Mouse (Mus musculus) right cerebral cortex, postnatal 10 days (tissue): ENCODE measurements around the gene Bpifb1.
A peak's percentile ranks its signal among the peaks of the same experiment; 100 is the strongest.
"Not testable (repeated sequence)": the region's sequence is repeated elsewhere in the genome, so short reads cannot be mapped to it uniquely, and the experiment has no call there.

ENCODE experiments used
- DNase-seq, 2 experiments: peaks; one replicate each; pipeline ENCODE4 v3.0.0; 2021; ENCODE audit warnings: low spot score in 2 of 2

Bpifb1 gene

GRCm38 (mm10) chr2:154211121-154211520 is 20.5 kb downstream of the Bpifb1 start:
- no peak for DNase-seq

- DNase-seq, result peak; percentile 73 to 87
These were observed 21.3 kb downstream of the Bpifb1 start for GRCm38 (mm10) chr2:154211881-154212280.

GRCm38 (mm10) chr2:154215191-154215590 is 24.6 kb downstream of the Bpifb1 start:
- DNase-seq, result peak in 1 of 2 experiments; percentile 76

- DNase-seq, result no peak
These were observed 29.3 kb downstream of the Bpifb1 start for GRCm38 (mm10) chr2:154219950-154220349.

- peak; percentile 73 to 79 for DNase-seq
These were observed 32.8 kb downstream of the Bpifb1 start, which contains the start of gene Bpifb5 for GRCm38 (mm10) chr2:154223265-154223916. Gene Bpifb5 (plus strand): TSS chr2:154223742.

GRCm38 (mm10) chr2:154223917-154224273 is 33.3 kb downstream of the Bpifb1 start:
- no peak for DNase-seq

GRCm38 (mm10) chr2:154226991-154227390 is 36.4 kb downstream of the Bpifb1 start:
- no peak for DNase-seq

- DNase-seq, result no peak
These were observed 37.2 kb downstream of the Bpifb1 start for GRCm38 (mm10) chr2:154227830-154228229.

GRCm38 (mm10) chr2:154233426-154233825 is 42.8 kb downstream of the Bpifb1 start:
- DNase-seq, result peak; percentile 51 to 62

GRCm38 (mm10) chr2:154240771-154241170 is 50.2 kb downstream of the Bpifb1 start:
- DNase-seq, result no peak

- DNase-seq, result not testable (repeated sequence)
These were observed 52.1 kb downstream of the Bpifb1 start for GRCm38 (mm10) chr2:154242726-154243125.

GRCm38 (mm10) chr2:154243356-154244036 is 52.9 kb downstream of the Bpifb1 start:
- peak; percentile 71 to 78 for DNase-seq

GRCm38 (mm10) chr2:154245322-154245721 is 54.7 kb downstream of the Bpifb1 start:
- DNase-seq, result no peak

GRCm38 (mm10) chr2:154255254-154255653 is 64.6 kb downstream of the Bpifb1 start:
- DNase-seq, result not testable (repeated sequence)

GRCm38 (mm10) chr2:154255770-154256169 is 65.2 kb downstream of the Bpifb1 start:
- no peak for DNase-seq

GRCm38 (mm10) chr2:154257554-154257953 is 66.9 kb downstream of the Bpifb1 start, which contains the start of gene Bpifb9a:
Gene Bpifb9a (plus strand): TSS chr2:154257854.
- DNase-seq, result not testable (repeated sequence)

- not testable (repeated sequence) for DNase-seq
These were observed 73.8 kb downstream of the Bpifb1 start for GRCm38 (mm10) chr2:154264397-154264796.
